37 mouse cellular contexts compared by ENCODE assay signal in the genomic region with DNA sequence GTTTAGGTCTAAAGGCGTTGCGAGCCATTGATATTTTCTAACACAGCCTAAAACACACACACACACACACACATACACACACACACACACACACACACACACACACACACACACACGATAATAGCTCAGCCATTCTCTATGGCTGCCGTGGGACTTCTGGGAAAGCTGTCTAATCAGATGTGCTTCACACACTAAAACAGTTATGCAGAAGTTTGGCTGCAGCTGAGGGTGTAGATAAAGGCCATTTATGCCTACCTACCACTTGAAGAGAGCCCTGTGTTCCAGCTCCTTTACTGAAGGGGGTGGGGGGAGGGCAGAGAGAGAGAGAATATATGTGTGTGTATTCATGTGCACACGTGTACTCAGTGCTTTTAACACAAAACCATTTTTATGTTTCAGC. TPM values are rescaled to one million over a fixed set of nuclear protein-coding genes. Genes with fewer than 3 reads are reported as not detected.
DNase-seq lines count a peak whose midpoint lies in the region; ATAC-seq and TF ChIP-seq lines count a peak whose summit lies in the region.
"Had no signal": no experiment of that assay in that cellular context is flagged by ENCODE, and none has a peak within 500 bp of the region (broad histone marks: within the 10 kb centered on the region; RNA-seq: fewer than 3 reads in every experiment).

No protein-coding gene starts in this region.

- H3K27ac ChIP-seq in neural tube, embryonic 15.5 days (replicated peaks), result no peak overlapping the region
- 0 out of 2 replicates have a peak overlapping the region, but pooled peaks have one; percentile 59 for H3K27ac ChIP-seq in liver, embryonic 12.5 days
- H3K27ac ChIP-seq in liver, postnatal 0 days (ENCODE audit: low read depth), result no peak overlapping the region
- H3K27ac ChIP-seq: embryonic facial prominence, embryonic 13.5 days; forebrain, embryonic 10.5 days; gastrocnemius, adult 2 months; heart, adult 2 months; hindbrain, embryonic 15.5 days; stomach, postnatal 0 days had no signal

- peaks cover 31% of the 10 kb centered on the region for H3K36me3 ChIP-seq in neural tube, embryonic 15.5 days
- H3K36me3 ChIP-seq in liver, embryonic 12.5 days, result peaks cover 51% of the 10 kb centered on the region
- peaks cover 52% of the 10 kb centered on the region for H3K36me3 ChIP-seq in liver, postnatal 0 days (replicated peaks; ENCODE audit: insufficient read depth, low read length)

- no peak for TF ChIP-seq CTCF in liver, postnatal 0 days (IDR thresholded peaks at IDR 0.05; ENCODE audit: low read depth)

- TF ChIP-seq EP300 in liver, postnatal 0 days (IDR thresholded peaks at IDR 0.05; ENCODE audit: low read depth), result peak; percentile 19; the same call in 1 of the 2 replicates

- peaks cover 10% of the 10 kb centered on the region for H3K4me1 ChIP-seq in neural tube, embryonic 15.5 days
- H3K4me1 ChIP-seq in liver, embryonic 12.5 days, result peaks cover 14% of the 10 kb centered on the region
- H3K4me1 ChIP-seq in liver, postnatal 0 days (ENCODE audit: insufficient read depth), result no peaks in the 10 kb centered on the region
- H3K4me1 ChIP-seq: embryonic facial prominence, embryonic 13.5 days; heart, embryonic 12.5 days had no signal

- 62% methylated on average over 5 of the region's 5 CpGs for WGBS in neural tube, embryonic 15.5 days
- WGBS in liver, embryonic 12.5 days (ENCODE audit: insufficient replicate concordance), result 41% methylated on average over 5 of the region's 5 CpGs
- WGBS in liver, postnatal 0 days (ENCODE audit: insufficient replicate concordance), result 65% methylated on average over 5 of the region's 5 CpGs

- DNase-seq in neural tube, embryonic 10.5 days (ENCODE audit: extremely low spot score, low spot score), result no peak
- DNase-seq in liver, postnatal 0 days, result no peak
- no peak for DNase-seq in adrenal gland, adult (ENCODE audit: inconsistent age in 2 of 2, low spot score in 1 of 2)
- DNase-seq in layer of hippocampus, postnatal 10 days (ENCODE audit: low spot score in 2 of 2), result no peak
- no peak for DNase-seq in layer of hippocampus, adult 18-20 months (ENCODE audit: low spot score in 2 of 2)
- DNase-seq: adrenal gland, adult 2 months; cerebellum, adult 11 months; gastrocnemius, adult 2 months; gastrocnemius, postnatal 36 days; heart, adult 2 months; heart, postnatal 10 days; kidney, adult 2 months; kidney, postnatal 4 days; lung, postnatal 36 days; midbrain, embryonic 14.5 days; right cerebral cortex, postnatal 4 days; thymus, adult 18-20 months; thymus, postnatal 25 days had no signal

- H3K27me3 ChIP-seq in neural tube, embryonic 15.5 days (replicated peaks), result no peaks in the 10 kb centered on the region
- H3K27me3 ChIP-seq in liver, embryonic 12.5 days (replicated peaks), result 0 out of 2 replicates have a peak, but pooled peaks cover under 1% of the 10 kb centered on the region
- no peaks in the 10 kb centered on the region for H3K27me3 ChIP-seq in liver, postnatal 0 days (ENCODE audit: insufficient read depth, low read length)
- H3K27me3 ChIP-seq: embryonic facial prominence, embryonic 13.5 days; heart, embryonic 12.5 days; hindbrain, embryonic 15.5 days had no signal

- no peaks in the 10 kb centered on the region for H3K9me3 ChIP-seq in neural tube, embryonic 15.5 days (replicated peaks)
- no peaks in the 10 kb centered on the region for H3K9me3 ChIP-seq in liver, embryonic 12.5 days (replicated peaks)
- H3K9me3 ChIP-seq in liver, postnatal 0 days (ENCODE audit: low read length), result no peaks in the 10 kb centered on the region
- H3K9me3 ChIP-seq: embryonic facial prominence, embryonic 13.5 days; forebrain, embryonic 10.5 days; heart, embryonic 12.5 days; hindbrain, embryonic 15.5 days had no signal

- H3K9ac ChIP-seq in neural tube, embryonic 15.5 days (replicated peaks), result no peak overlapping the region
- no peak overlapping the region for H3K9ac ChIP-seq in liver, embryonic 12.5 days
- no peak overlapping the region for H3K9ac ChIP-seq in liver, postnatal 0 days (replicated peaks)
- H3K9ac ChIP-seq: embryonic facial prominence, embryonic 13.5 days; heart, embryonic 12.5 days; hindbrain, embryonic 15.5 days had no signal

- 0 out of 2 replicates have a peak, but pooled peaks have one; percentile 11 for ATAC-seq in neural tube, embryonic 15.5 days (ENCODE audit: low FRiP score)
- ATAC-seq in liver, embryonic 12.5 days, result peak; percentile 90
- peak; percentile 73 for ATAC-seq in liver, postnatal 0 days
- ATAC-seq: forebrain, embryonic 16.5 days had no signal

- H3K4me2 ChIP-seq in neural tube, embryonic 15.5 days, result no peak overlapping the region
- H3K4me2 ChIP-seq in liver, embryonic 12.5 days, result no peak overlapping the region
- no peak overlapping the region for H3K4me2 ChIP-seq in liver, postnatal 0 days (ENCODE audit: low read depth, low read length)
- H3K4me2 ChIP-seq: embryonic facial prominence, embryonic 13.5 days; heart, embryonic 12.5 days; hindbrain, embryonic 15.5 days had no signal

- no peak overlapping the region for H3K4me3 ChIP-seq in neural tube, embryonic 15.5 days (replicated peaks)
- no peak overlapping the region for H3K4me3 ChIP-seq in liver, embryonic 12.5 days
- H3K4me3 ChIP-seq in liver, postnatal 0 days (ENCODE audit: low read depth, low read length), result no peak overlapping the region
- H3K4me3 ChIP-seq: embryonic facial prominence, embryonic 13.5 days; forebrain, embryonic 10.5 days; gastrocnemius, adult 2 months; heart, adult 2 months; heart, embryonic 12.5 days; hindbrain, embryonic 15.5 days had no signal

RNA-seq across cellular contexts. Expression of a gene that starts 15.0 kb away (rescaled TPM):
- not detected in 2 replicates for polyA plus RNA-seq in neural tube, embryonic 15.5 days (2015; fragmentation: Nextera tagmentation; extraction: Ambion mirVana)
- not detected in 2 replicates for polyA plus RNA-seq in liver, embryonic 12.5 days (2016; fragmentation: Nextera tagmentation; extraction: Ambion mirVana)
- polyA plus RNA-seq in liver, postnatal 0 days (2015; fragmentation: Nextera tagmentation; extraction: Ambion mirVana), result not detected in 2 replicates
- total RNA-seq in layer of hippocampus, postnatal 10 days (2021), result not detected
- not detected for total RNA-seq in layer of hippocampus, adult 18-20 months (2021)
- total RNA-seq: adrenal gland, adult 2 months; adrenal gland, postnatal 4 days; common myeloid progenitor, adult 5-6 weeks; gastrocnemius, adult 2 months; gastrocnemius, postnatal 36 days; heart, adult 2 months; heart, postnatal 10 days; hematopoietic stem cell, adult 5-6 weeks; left cerebral cortex, postnatal 10 days; liver, adult 2 months had no signal
- polyA plus RNA-seq: adrenal gland, adult 2 months; embryonic facial prominence, embryonic 13.5 days; forebrain, embryonic 10.5 days; forebrain, embryonic 16.5 days; heart, adult 2 months; heart, embryonic 12.5 days; hindbrain, embryonic 15.5 days; intestine, embryonic 14.5 days; kidney, adult 2 months; kidney, embryonic 16.5 days; limb, embryonic 11.5 days; liver, adult 2 months; lung, embryonic 16.5 days; midbrain, embryonic 14.5 days; neural tube, embryonic 11.5 days; spleen, adult 2 months; stomach, postnatal 0 days had no signal

RNA-seq across cellular contexts. Expression of a gene that starts 52.6 kb away (rescaled TPM):
- polyA plus RNA-seq in neural tube, embryonic 15.5 days (2015; fragmentation: Nextera tagmentation; extraction: Ambion mirVana), result not detected in 2 replicates
- polyA plus RNA-seq in liver, embryonic 12.5 days (2016; fragmentation: Nextera tagmentation; extraction: Ambion mirVana), result not detected in 2 replicates
- not detected in 2 replicates for polyA plus RNA-seq in liver, postnatal 0 days (2015; fragmentation: Nextera tagmentation; extraction: Ambion mirVana)
- total RNA-seq in layer of hippocampus, postnatal 10 days (2021), result not detected
- not detected for total RNA-seq in layer of hippocampus, adult 18-20 months (2021)
- total RNA-seq: adrenal gland, adult 2 months; adrenal gland, postnatal 4 days; common myeloid progenitor, adult 5-6 weeks; gastrocnemius, adult 2 months; gastrocnemius, postnatal 36 days; heart, adult 2 months; heart, postnatal 10 days; hematopoietic stem cell, adult 5-6 weeks; left cerebral cortex, postnatal 10 days; liver, adult 2 months had no signal
- polyA plus RNA-seq: adrenal gland, adult 2 months; forebrain, embryonic 16.5 days; heart, adult 2 months; heart, embryonic 12.5 days; hindbrain, embryonic 15.5 days; intestine, embryonic 14.5 days; kidney, adult 2 months; kidney, embryonic 16.5 days; liver, adult 2 months; lung, embryonic 16.5 days; midbrain, embryonic 14.5 days; neural tube, embryonic 11.5 days; spleen, adult 2 months; stomach, postnatal 0 days had no signal

RNA-seq across cellular contexts. Expression of a gene that starts 59.4 kb away (rescaled TPM):
- polyA plus RNA-seq in neural tube, embryonic 15.5 days (2015; fragmentation: Nextera tagmentation; extraction: Ambion mirVana), result 11.6 and 13.3 TPM in 2 replicates
- 5.2 and 6.2 TPM in 2 replicates for polyA plus RNA-seq in liver, embryonic 12.5 days (2016; fragmentation: Nextera tagmentation; extraction: Ambion mirVana)
- 3.7 and 4.4 TPM in 2 replicates for polyA plus RNA-seq in liver, postnatal 0 days (2015; fragmentation: Nextera tagmentation; extraction: Ambion mirVana)
- total RNA-seq in layer of hippocampus, postnatal 10 days (2021), result 10 to 100 TPM; 18.3 to 21.6 TPM
- 10 to 100 TPM; 21.9 to 22.2 TPM for total RNA-seq in layer of hippocampus, adult 18-20 months (2021)

Comparison
In these comparisons a context has a peak if more than half of its experiments do, and no peak if none do; other contexts are left out.
1. ATAC-seq: peak in every context shown above with its lines; median percentile 90 in liver, embryonic 12.5 days; 73 in liver, postnatal 0 days; 11 in neural tube, embryonic 15.5 days.